Mouse (Mus musculus) MEL (cell line): ENCODE results near the gene Wnt10a.

ENCODE experiments used
- HCFC1 ChIP-seq: IDR thresholded peaks from 2 replicates; pipeline ENCODE4 v1.6.1; 2012; ENCODE audit warnings: low read depth, mild to moderate bottlenecking, inconsistent platforms, low read length, improper control_type of control experiment, moderate library complexity
- POLR2A ChIP-seq, 2 experiments: IDR thresholded peaks; 2 replicates each; pipeline ENCODE4 v1.6.1; 2011 to 2012; ENCODE audit warnings: low read length in 2 of 2, mild to moderate bottlenecking in 2 of 2, control low read depth in 1 of 2, improper control_type of control experiment in 1 of 2, low read depth in 1 of 2, moderate library complexity in 1 of 2; ENCODE audit not compliant: control insufficient read depth in 1 of 2, insufficient read depth in 1 of 2, poor library complexity in 1 of 2
- TAL1 ChIP-seq: IDR thresholded peaks from 2 replicates; pipeline ENCODE4 v1.6.1; 2012; ENCODE audit warnings: mild to moderate bottlenecking, inconsistent platforms, low read length, moderate library complexity, mixed read lengths
- TCF12 ChIP-seq: IDR thresholded peaks from 2 replicates; pipeline ENCODE4 v1.6.1; 2014; ENCODE audit warnings: low read depth, mild to moderate bottlenecking, inconsistent platforms, low read length, improper control_type of control experiment, moderate library complexity

DNA sequence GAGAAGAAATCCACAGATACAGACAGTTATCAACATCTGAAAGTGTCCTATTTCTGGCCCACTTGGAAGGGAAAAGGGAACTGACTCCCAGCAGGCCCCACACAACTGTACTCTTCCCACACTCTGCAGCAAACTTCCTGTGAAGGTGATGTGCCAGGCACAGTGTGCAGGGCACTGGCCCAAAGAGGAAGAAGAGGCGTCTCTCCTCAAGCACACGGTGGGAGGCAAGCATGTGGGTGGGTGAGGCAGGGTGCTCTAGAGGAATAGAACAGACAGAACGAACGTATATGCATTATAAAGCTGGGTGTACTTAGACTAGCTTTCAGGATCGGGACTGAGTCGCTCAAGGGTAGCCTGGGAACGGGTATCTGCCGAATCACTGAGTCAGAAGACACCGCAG is 38.7 kb downstream of the Wnt10a start:
- TF ChIP-seq TAL1 (no peak), HCFC1 (no peak), POLR2A (IDR thresholded peaks at IDR 0.05; ENCODE audit: control insufficient read depth in 1 of 2, insufficient read depth in 1 of 2, low read depth in 1 of 2, low read length in 2 of 2, poor library complexity in 1 of 2) (no peak), TCF12 (no peak)
